Mouse (Mus musculus) intestine, postnatal 0 days (tissue): ENCODE measurements around the gene Nfatc4. TPM values are rescaled to one million over a fixed set of nuclear protein-coding genes. Genes with fewer than 3 reads are reported as not detected.

Source experiments
- ATAC-seq: fragments of 200-750 bp; cut with Nextera tagmentation; 2 replicates; pipeline ENCODE4 v1.8.0; 2017; ENCODE audit warnings: mild to moderate bottlenecking, moderate TSS enrichment, moderate library complexity
- H3K27ac ChIP-seq: fragments of 300-500 bp; sonication (generic); 2 replicates; pipeline ENCODE4 v1.5.1; 2014; ENCODE audit warnings: mild to moderate bottlenecking, low read depth, low read length, moderate library complexity
- H3K27me3 ChIP-seq: fragments of 300-500 bp; sonication (generic); replicated peaks from 2 replicates; pipeline ENCODE4 v1.6.1; 2014; ENCODE audit warnings: low read length, mixed read lengths; ENCODE audit not compliant: control insufficient read depth, insufficient read depth
- H3K36me3 ChIP-seq: fragments of 300-500 bp; sonication (generic); 2 replicates; pipeline ENCODE4 v1.6.1; 2014; ENCODE audit warnings: mild to moderate bottlenecking, moderate library complexity; ENCODE audit not compliant: control insufficient read depth, insufficient read depth
- H3K4me1 ChIP-seq: fragments of 300-500 bp; sonication (generic); replicated peaks from 2 replicates; pipeline ENCODE4 v1.6.1; 2014; ENCODE audit warnings: antibody characterized with exemption, low read length, mixed read lengths; ENCODE audit not compliant: control insufficient read depth, insufficient read depth
- H3K4me2 ChIP-seq: fragments of 300-500 bp; sonication (generic); replicated peaks from 2 replicates; pipeline ENCODE4 v1.6.1; 2014; ENCODE audit warnings: low read depth, mild to moderate bottlenecking, moderate library complexity
- H3K4me3 ChIP-seq: fragments of 300-500 bp; sonication (generic); 2 replicates; pipeline ENCODE4 v1.5.1; 2014; ENCODE audit warnings: low read depth, low read length
- H3K9ac ChIP-seq: fragments of 300-500 bp; sonication (generic); 2 replicates; pipeline ENCODE4 v1.6.1; 2014; ENCODE audit warnings: mild to moderate bottlenecking, low read depth, low read length
- H3K9me3 ChIP-seq: fragments of 300-500 bp; sonication (generic); 2 replicates; pipeline ENCODE4 v1.6.1; 2016; ENCODE audit warnings: mixed run types; ENCODE audit not compliant: control insufficient read depth
- CTCF ChIP-seq: sonication (generic); IDR thresholded peaks from 2 replicates; pipeline ENCODE4 v1.5.1; 2016; ENCODE audit warnings: low read depth, mild to moderate bottlenecking, control low read depth, antibody characterized with exemption, moderate library complexity
- WGBS: fragments of 180-500 bp; shearing (Covaris S2); extraction: QIAGEN DNeasy Blood & Tissue Kit; methylation state at CpG from one replicate; pipeline ENCODE4 v1.1.7; 2014; 5-methylcytosine and 5-hydroxymethylcytosine counted together
- polyA plus RNA-seq: library from polyadenylated mRNA; unstranded; fragments of >200 nt; fragmentation: Nextera tagmentation; extraction: Ambion mirVana; gene quantifications from 2 replicates; pipeline ENCODE4 v1.2.1, GENCODE M21; 2015

Nfatc4 gene
- polyA plus RNA-seq, 1 experiment from 2014 or later = 5.9 TPM

- Histone ChIP-seq H3K4me3 (no peak overlapping the region), H3K36me3 (peaks cover 12% of the 10 kb centered on the region; the same call in 1 of the 2 replicates), H3K27ac (no peak overlapping the region), H3K27me3 (0 out of 2 replicates have a peak, but pooled peaks cover 9% of the 10 kb centered on the region), H3K9me3 (no peaks in the 10 kb centered on the region), H3K4me1 (no peaks in the 10 kb centered on the region), H3K4me2 (no peak overlapping the region), H3K9ac (no peak overlapping the region)
- TF ChIP-seq CTCF = no peak
- no peak for ATAC-seq
- 75% methylated on average over 4 of the region's 4 CpGs for WGBS
Observed at GRCm38 (mm10) chr14:55830331-55830730, 7.4 kb downstream of the Nfatc4 start.

GRCm38 (mm10) chr14:55833126-55833525, 10.2 kb downstream of the Nfatc4 start:
- H3K4me3 ChIP-seq = no peak overlapping the region
- ATAC-seq = no peak
- peaks cover 12% of the 10 kb centered on the region; the same call in 1 of the 2 replicates for H3K36me3 ChIP-seq
- no peak overlapping the region for H3K9ac ChIP-seq
- no peak overlapping the region for H3K27ac ChIP-seq
- H3K9me3 ChIP-seq = no peaks in the 10 kb centered on the region
- WGBS = 87% methylated on average over 4 of the region's 4 CpGs
- no peak overlapping the region for H3K4me2 ChIP-seq
- H3K4me1 ChIP-seq = no peaks in the 10 kb centered on the region
- no peaks in the 10 kb centered on the region for H3K27me3 ChIP-seq
- no peak for TF ChIP-seq CTCF

GRCm38 (mm10) chr14:55834808-55835533, 12.0 kb downstream of the Nfatc4 start:
- H3K4me3 ChIP-seq = no peak overlapping the region
- H3K9me3 ChIP-seq = no peaks in the 10 kb centered on the region
- no peak overlapping the region for H3K4me2 ChIP-seq
- no peaks in the 10 kb centered on the region for H3K27me3 ChIP-seq
- peaks cover 12% of the 10 kb centered on the region; the same call in 1 of the 2 replicates for H3K36me3 ChIP-seq
- no peak overlapping the region for H3K9ac ChIP-seq
- ATAC-seq = no peak
- no peak for TF ChIP-seq CTCF
- 79% methylated on average over 5 of the region's 5 CpGs for WGBS
- no peak overlapping the region for H3K27ac ChIP-seq
- no peaks in the 10 kb centered on the region for H3K4me1 ChIP-seq

DNA sequence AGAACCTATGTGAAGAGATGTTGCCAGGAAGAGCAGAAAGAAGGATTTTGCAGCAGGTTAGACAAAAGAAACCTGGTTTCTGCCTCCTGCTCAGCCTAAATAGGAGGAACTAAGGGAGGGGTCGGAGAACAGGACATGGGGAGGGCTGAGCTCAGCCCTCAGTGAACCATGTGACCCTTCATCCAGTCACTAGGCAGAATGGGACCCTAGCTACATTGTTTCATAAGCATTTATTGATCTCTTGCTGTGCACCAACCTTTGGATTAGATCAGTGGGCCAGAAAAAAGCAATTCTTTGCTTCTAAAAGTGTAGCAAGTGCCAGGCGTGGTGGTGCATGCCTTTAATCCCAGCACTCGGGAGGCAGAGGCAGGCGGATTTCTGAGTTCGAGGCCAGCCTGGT, 15.4 kb downstream of the Nfatc4 start:
- no peaks in the 10 kb centered on the region for H3K4me1 ChIP-seq
- no peaks in the 10 kb centered on the region for H3K36me3 ChIP-seq
- no peaks in the 10 kb centered on the region for H3K27me3 ChIP-seq
- H3K4me2 ChIP-seq = no peak overlapping the region
- no peaks in the 10 kb centered on the region for H3K9me3 ChIP-seq
- WGBS = 92% methylated on average over 5 of the region's 5 CpGs
- ATAC-seq = no peak
- H3K27ac ChIP-seq = no peak overlapping the region
- no peak overlapping the region for H3K9ac ChIP-seq
- H3K4me3 ChIP-seq = no peak overlapping the region
- no peak for TF ChIP-seq CTCF

GRCm38 (mm10) chr14:55838740-55839139, 15.8 kb downstream of the Nfatc4 start:
- Histone ChIP-seq H3K4me2 (no peak overlapping the region), H3K4me1 (no peaks in the 10 kb centered on the region), H3K4me3 (no peak overlapping the region), H3K27ac (no peak overlapping the region), H3K36me3 (no peaks in the 10 kb centered on the region), H3K9me3 (no peaks in the 10 kb centered on the region), H3K27me3 (no peaks in the 10 kb centered on the region), H3K9ac (no peak overlapping the region)
- TF ChIP-seq CTCF = peak; percentile 58
- 87% methylated on average over 4 of the region's 4 CpGs for WGBS
- no peak for ATAC-seq

- H3K27me3 ChIP-seq = no peaks in the 10 kb centered on the region
- no peak for TF ChIP-seq CTCF
- no peak overlapping the region for H3K27ac ChIP-seq
- no peaks in the 10 kb centered on the region for H3K9me3 ChIP-seq
- no peak overlapping the region for H3K4me2 ChIP-seq
- 53% methylated on average over 4 of the region's 4 CpGs for WGBS
- H3K36me3 ChIP-seq = no peaks in the 10 kb centered on the region
- H3K9ac ChIP-seq = no peak overlapping the region
- H3K4me1 ChIP-seq = no peaks in the 10 kb centered on the region
- H3K4me3 ChIP-seq = no peak overlapping the region
- ATAC-seq = no peak
Observed at GRCm38 (mm10) chr14:55840853-55841366, 18.0 kb downstream of the Nfatc4 start.
